Mouse (Mus musculus) left cerebral cortex, postnatal 25 days (tissue): Measurements from ENCODE around the gene Clip1. TPM values are rescaled to one million over a fixed set of nuclear protein-coding genes. Genes with fewer than 3 reads are reported as not detected.

ENCODE experiments used
- total RNA-seq, 2 experiments: library from RNA; stranded (reverse); gene quantifications; 2 replicates each; pipeline ENCODE4 v1.2.3; 2021

The Clip1 gene
- total RNA-seq, 2 experiments from 2014 or later, result 126 to 133 TPM

Other genes with a start within 250 kb of the Clip1 start
- gene Lrrc43, start 195.3 kb downstream of the Clip1 start, total RNA-seq, result under 1 TPM; 0.34 to 0.57 TPM
- not detected for gene Il31, start 195.1 kb downstream of the Clip1 start, total RNA-seq
- 1 to 10 TPM; 1.1 TPM for gene B3gnt4, start 174.2 kb downstream of the Clip1 start, total RNA-seq
- gene Diablo, start 160.4 kb downstream of the Clip1 start, total RNA-seq, result 10 to 100 TPM; 29.9 to 32.4 TPM
- gene Gm49027, start 159.1 kb downstream of the Clip1 start, total RNA-seq, result 1 to 10 TPM; 2.5 to 5.7 TPM
- gene Vps33a, start 111.6 kb downstream of the Clip1 start, total RNA-seq, result 10 to 100 TPM; 90.6 to 93.1 TPM
- 10 to 100 TPM; 37.4 to 50.3 TPM for gene Zcchc8, start 36.5 kb upstream of the Clip1 start, total RNA-seq
- 10 to 100 TPM; 78.6 to 87.1 TPM for gene Rsrc2, start 64.8 kb upstream of the Clip1 start, total RNA-seq
- 1 to 10 TPM in 1 of 2 experiments, under 1 TPM in 1; 0.83 to 1.3 TPM for gene Kntc1, start 65.1 kb upstream of the Clip1 start, total RNA-seq
- not detected for gene Hcar2, start 180.9 kb upstream of the Clip1 start, total RNA-seq
- gene Hcar1, start 195.4 kb upstream of the Clip1 start, total RNA-seq, result 1 to 10 TPM; 1.0 to 1.4 TPM
- 10 to 100 TPM; 64.4 to 73.6 TPM for gene Denr, start 222.6 kb upstream of the Clip1 start, total RNA-seq
- gene Gm43518, start 242.8 kb upstream of the Clip1 start, total RNA-seq, result under 1 TPM in 1 of 2 experiments, not detected in 1; 0.82 TPM
- 1 to 10 TPM; 3.1 to 3.7 TPM for gene Ccdc62, start 246.1 kb upstream of the Clip1 start, total RNA-seq